9 mouse cellular contexts compared by ENCODE assay signal in genomic region chr5:75834766-75835555, GRCm38 (mm10).
DNase-seq lines count a peak whose midpoint lies in the region; ATAC-seq and TF ChIP-seq lines count a peak whose summit lies in the region.
"Had no signal": no experiment of that assay in that cellular context is flagged by ENCODE, and none has a peak within 500 bp of the region (broad histone marks: within the 10 kb centered on the region; RNA-seq: fewer than 3 reads in every experiment).

No protein-coding gene starts in this region.

- no peak for DNase-seq in forebrain, embryonic 10.5 days (ENCODE audit: extremely low spot score, low spot score)
- no peak for DNase-seq in forebrain, embryonic 11.5 days (ENCODE audit: low spot score)
- DNase-seq in kidney, adult 11 months: peak; percentile 6
- peak; percentile 23 for DNase-seq in lung, adult 2 months
- no peak for DNase-seq in layer of hippocampus, postnatal 36 days
- DNase-seq in left cerebral cortex, postnatal 36 days (ENCODE audit: low spot score in 2 of 2): no peak

- H3K9ac ChIP-seq in forebrain, embryonic 11.5 days (ENCODE audit: low read length): no peak overlapping the region

- WGBS in forebrain, embryonic 10.5 days: 80% methylated on average over 17 of the region's 17 CpGs
- whole genome bisulfite sequencing in forebrain, embryonic 11.5 days: 80% methylated on average over 17 of the region's 17 CpGs
- WGBS in lung, adult 2 months: 24% methylated on average over 17 of the region's 17 CpGs

- TF ChIP-seq POLR2A in lung, adult 2 months (IDR thresholded peaks at IDR 0.05; ENCODE audit: borderline replicate concordance, extremely low read depth, low read depth, low read length): no peak

- no peaks in the 10 kb centered on the region for H3K27me3 ChIP-seq in forebrain, embryonic 10.5 days (ENCODE audit: poor library complexity, severe bottlenecking)
- H3K27me3 ChIP-seq in forebrain, embryonic 11.5 days (ENCODE audit: control insufficient read depth, insufficient read depth, low read length): no peaks in the 10 kb centered on the region

- intact Hi-C loops in left cerebral cortex, postnatal 36 days (cut with DNase I): no loop called here

- H3K36me3 ChIP-seq in forebrain, embryonic 10.5 days (replicated peaks): no peaks in the 10 kb centered on the region
- H3K36me3 ChIP-seq in forebrain, embryonic 11.5 days (ENCODE audit: control insufficient read depth, insufficient read depth, low read length): no peaks in the 10 kb centered on the region

- peak overlapping the region; percentile 6; the same call in 1 of the 2 replicates for H3K27ac ChIP-seq in forebrain, embryonic 10.5 days
- no peak overlapping the region for H3K27ac ChIP-seq in forebrain, embryonic 11.5 days (ENCODE audit: low read depth, low read length)

- no peak for ATAC-seq in forebrain, embryonic 11.5 days (replicated peaks; ENCODE audit: low FRiP score)
- peak; percentile 41 for ATAC-seq in granulocyte monocyte progenitor cell, adult 5-6 weeks (replicated peaks; ENCODE audit: poor library complexity, severe bottlenecking)
- no peak for ATAC-seq in inflammation-experienced regulatory T-cells, adult 6 months

- no peaks in the 10 kb centered on the region for H3K9me3 ChIP-seq in forebrain, embryonic 10.5 days
- H3K9me3 ChIP-seq in forebrain, embryonic 11.5 days (ENCODE audit: control insufficient read depth, low read length): no peaks in the 10 kb centered on the region

- H3K4me2 ChIP-seq in forebrain, embryonic 11.5 days (ENCODE audit: low read depth, low read length, severe bottlenecking): no peak overlapping the region

- peaks cover 7% of the 10 kb centered on the region for H3K4me1 ChIP-seq in forebrain, embryonic 10.5 days
- H3K4me1 ChIP-seq in forebrain, embryonic 11.5 days (replicated peaks; ENCODE audit: control insufficient read depth, insufficient read depth, low read length): no peaks in the 10 kb centered on the region
- H3K4me1 ChIP-seq in lung, adult 2 months (ENCODE audit: control insufficient read depth, insufficient read depth, low read length): peaks cover 6% of the 10 kb centered on the region

- no peak overlapping the region for H3K4me3 ChIP-seq in forebrain, embryonic 10.5 days
- no peak overlapping the region for H3K4me3 ChIP-seq in forebrain, embryonic 11.5 days (ENCODE audit: low read depth, low read length)
- H3K4me3 ChIP-seq in lung, adult 2 months (replicated peaks; ENCODE audit: extremely low read depth, low read depth, low read length): no peak overlapping the region
- H3K4me3 ChIP-seq: erythroblast, embryonic 14.5 days had no signal

- TF ChIP-seq CTCF in lung, adult 2 months (IDR thresholded peaks at IDR 0.05; ENCODE audit: insufficient read depth, low read length): no peak

Comparison
In these comparisons a context has a peak if more than half of its experiments do, and no peak if none do; other contexts are left out.
1. DNase-seq: peak in kidney, adult 11 months (single experiment) and lung, adult 2 months (single experiment); none in forebrain, embryonic 10.5 days (single experiment), forebrain, embryonic 11.5 days (single experiment), layer of hippocampus, postnatal 36 days (0 of 2) and left cerebral cortex, postnatal 36 days (0 of 2).